In the genomic region with DNA sequence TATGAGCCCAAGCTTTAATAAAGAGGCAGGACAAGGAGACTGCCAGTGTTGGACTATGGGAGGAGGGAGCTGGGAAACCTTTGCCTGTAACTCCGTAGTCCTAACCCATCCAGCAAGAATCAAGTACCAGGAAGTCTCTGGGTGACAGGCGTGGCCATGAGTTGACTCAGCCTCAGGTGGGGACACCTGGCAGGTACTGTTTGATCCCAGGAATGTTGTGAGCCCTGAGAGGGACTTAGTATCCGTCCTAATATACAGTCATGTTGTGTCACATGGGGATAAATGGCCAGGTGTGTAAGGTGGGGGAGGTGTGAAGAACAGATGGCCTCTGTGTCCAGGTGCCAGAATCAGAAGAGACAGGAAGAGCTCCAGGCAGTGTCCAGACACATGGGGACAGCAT, we compare ENCODE assay signal across 19 mouse cellular contexts. TPM values are rescaled to one million over a fixed set of nuclear protein-coding genes. Genes with fewer than 3 reads are reported as not detected.
"Had no signal": no experiment of that assay in that cellular context is flagged by ENCODE, and none has a peak within 500 bp of the region (broad histone marks: within the 10 kb centered on the region; RNA-seq: fewer than 3 reads in every experiment).

No protein-coding gene starts in this region.

- ATAC-seq: midbrain, embryonic 15.5 days had no signal

- H3K4me3 ChIP-seq: layer of hippocampus, adult 2 months; left cerebral cortex, adult 2 months; liver, embryonic 13.5 days; midbrain, embryonic 12.5 days; midbrain, embryonic 15.5 days; neural tube, embryonic 13.5 days had no signal

- H3K36me3 ChIP-seq: liver, embryonic 13.5 days; midbrain, embryonic 12.5 days; midbrain, embryonic 15.5 days; neural tube, embryonic 13.5 days had no signal

- DNase-seq: kidney, adult 18-20 months; kidney, adult 9 months; kidney, postnatal 25 days; layer of hippocampus, adult 9-11 months; liver, embryonic 13.5 days; lung, adult 2 months; retina, postnatal 1 day; right cerebral cortex, postnatal 25 days; thymus, postnatal 25 days had no signal

- H3K9ac ChIP-seq: liver, embryonic 13.5 days; midbrain, embryonic 12.5 days; midbrain, embryonic 15.5 days; neural tube, embryonic 13.5 days had no signal

- H3K27ac ChIP-seq: layer of hippocampus, adult 2 months; left cerebral cortex, adult 2 months; liver, embryonic 13.5 days; macrophage; midbrain, embryonic 12.5 days; midbrain, embryonic 15.5 days; neural tube, embryonic 13.5 days had no signal

- H3K9me3 ChIP-seq: liver, embryonic 13.5 days; midbrain, embryonic 12.5 days; midbrain, embryonic 15.5 days; neural tube, embryonic 13.5 days had no signal

- H3K4me1 ChIP-seq: liver, embryonic 13.5 days; midbrain, embryonic 12.5 days; midbrain, embryonic 15.5 days; neural tube, embryonic 13.5 days had no signal

- H3K27me3 ChIP-seq: liver, embryonic 13.5 days; midbrain, embryonic 12.5 days; midbrain, embryonic 15.5 days; neural tube, embryonic 13.5 days had no signal

- H3K4me2 ChIP-seq: liver, embryonic 13.5 days; midbrain, embryonic 12.5 days; midbrain, embryonic 15.5 days; neural tube, embryonic 13.5 days had no signal

RNA-seq across cellular contexts. Expression of a gene that starts 22.9 kb away (rescaled TPM):
- total RNA-seq: liver, adult 2 months had no signal
- polyA plus RNA-seq: liver, adult 2 months; macrophage; thymus, postnatal 0 days had no signal

RNA-seq across cellular contexts. Expression of a gene that starts 26.9 kb away (rescaled TPM):
- total RNA-seq: liver, adult 2 months had no signal
- polyA plus RNA-seq: liver, adult 2 months had no signal

RNA-seq across cellular contexts. Expression of a gene that starts 58.7 kb away (rescaled TPM):
- total RNA-seq: liver, adult 2 months; megakaryocyte, adult 5-6 weeks; neutrophil, adult 5-6 weeks had no signal
- polyA plus RNA-seq: macrophage had no signal
